Mouse (Mus musculus) CH12.LX (cell line): Measurements from ENCODE around the gene Slc24a5. TPM values are rescaled to one million over a fixed set of nuclear protein-coding genes. Genes with fewer than 3 reads are reported as not detected.

Source experiments
- DNase-seq: peaks from one replicate; pipeline ENCODE4 v3.0.0-alpha.2; 2013; ENCODE audit errors: extremely low read depth
- H3K27ac ChIP-seq: 2 replicates; pipeline ENCODE4 v1.5.1; 2012; ENCODE audit warnings: low read depth, mild to moderate bottlenecking, control low read depth, moderate library complexity; ENCODE audit not compliant: insufficient read depth
- H3K27me3 ChIP-seq: replicated peaks from 2 replicates; pipeline ENCODE3; 2012; ENCODE audit warnings: inconsistent platforms
- H3K36me3 ChIP-seq, 2 experiments: replicated peaks in 1 of 2; 2 replicates each; pipeline versions ENCODE3 to v1.6.1; 2012; ENCODE audit warnings: inconsistent platforms in 1 of 2, low read length in 1 of 2, mild to moderate bottlenecking in 1 of 2, mixed read lengths in 1 of 2, moderate library complexity in 1 of 2; ENCODE audit not compliant: control insufficient read depth in 1 of 2, insufficient read depth in 1 of 2
- H3K4me1 ChIP-seq, 2 experiments: 2 replicates each; pipeline ENCODE4 v1.6.1; 2012; ENCODE audit warnings: inconsistent platforms in 1 of 2, moderate library complexity in 1 of 2; ENCODE audit not compliant: insufficient read depth in 2 of 2, control insufficient read depth in 1 of 2
- H3K4me2 ChIP-seq: 2 replicates; pipeline ENCODE4 v1.6.1; 2012; ENCODE audit warnings: low read depth, mild to moderate bottlenecking, control low read depth; ENCODE audit not compliant: poor library complexity, insufficient read depth, severe bottlenecking
- H3K4me3 ChIP-seq, 3 experiments: fragments of 150-350 bp in 1 of 3; sonication (generic) in 1 of 3; replicated peaks in 1 of 3; 2 replicates each; pipeline versions ENCODE3 to v1.5.1; 2011 to 2012; ENCODE audit warnings: low read depth in 2 of 3, low read length in 2 of 3, mild to moderate bottlenecking in 2 of 3, moderate library complexity in 2 of 3, control low read depth in 1 of 3, improper control_type of control experiment in 1 of 3, inconsistent platforms in 1 of 3, mixed read lengths in 1 of 3; ENCODE audit not compliant: poor library complexity in 1 of 3
- H3K79me2 ChIP-seq: replicated peaks from 2 replicates; pipeline ENCODE4 v1.6.1; 2012; ENCODE audit warnings: mild to moderate bottlenecking, moderate library complexity; ENCODE audit not compliant: control insufficient read depth, poor library complexity, insufficient read depth, severe bottlenecking; ENCODE audit errors: extremely low read depth
- H3K9ac ChIP-seq: 2 replicates; pipeline ENCODE4 v1.6.1; 2012; ENCODE audit warnings: low read depth, mild to moderate bottlenecking, control low read depth, moderate library complexity; ENCODE audit not compliant: insufficient read depth
- H3K9me3 ChIP-seq: replicated peaks from 2 replicates; pipeline ENCODE3; 2012; ENCODE audit warnings: low read length, inconsistent platforms, mixed read lengths
- BHLHE40 ChIP-seq: IDR thresholded peaks from 2 replicates; pipeline ENCODE4 v1.6.1; 2011; ENCODE audit warnings: mild to moderate bottlenecking, low read depth, low read length, improper control_type of control experiment
- CHD1 ChIP-seq: IDR thresholded peaks from 2 replicates; pipeline ENCODE4 v1.6.1; 2012; ENCODE audit warnings: low read depth, low read length, improper control_type of control experiment, inconsistent platforms
- CHD2 ChIP-seq: IDR thresholded peaks from 2 replicates; pipeline ENCODE4 v1.6.1; 2011; ENCODE audit warnings: low read length, improper control_type of control experiment
- E2F4 ChIP-seq: IDR thresholded peaks from 2 replicates; pipeline ENCODE4 v1.6.1; 2011; ENCODE audit warnings: low read depth, low read length, improper control_type of control experiment; ENCODE audit not compliant: insufficient replicate concordance
- EP300 ChIP-seq: IDR thresholded peaks from 2 replicates; pipeline ENCODE4 v1.6.1; 2011; ENCODE audit warnings: low read length, improper control_type of control experiment
- ETS1 ChIP-seq: conservative IDR thresholded peaks from 2 replicates; pipeline ENCODE4 v1.6.1; 2012; ENCODE audit warnings: low read depth, mild to moderate bottlenecking, inconsistent platforms, low read length, improper control_type of control experiment, moderate library complexity
- JUN ChIP-seq: IDR thresholded peaks from 2 replicates; pipeline ENCODE4 v1.6.1; 2011; ENCODE audit warnings: low read depth, mild to moderate bottlenecking, low read length, improper control_type of control experiment, moderate library complexity; ENCODE audit not compliant: insufficient read depth
- PAX5 ChIP-seq: IDR thresholded peaks from 2 replicates; pipeline ENCODE4 v1.6.1; 2012; ENCODE audit warnings: low read length, inconsistent platforms, mixed read lengths
- POLR2AphosphoS2 ChIP-seq: IDR thresholded peaks from 2 replicates; pipeline ENCODE4 v1.6.1; 2011; ENCODE audit warnings: low read depth, low read length, improper control_type of control experiment
- RCOR1 ChIP-seq: conservative IDR thresholded peaks from 2 replicates; pipeline ENCODE4 v1.6.1; 2012; ENCODE audit warnings: low read depth, mild to moderate bottlenecking, inconsistent platforms, low read length, improper control_type of control experiment
- TCF12 ChIP-seq: IDR thresholded peaks from 2 replicates; pipeline ENCODE4 v1.6.1; 2014; ENCODE audit warnings: low read depth, mild to moderate bottlenecking, inconsistent platforms, low read length, improper control_type of control experiment
- USF1 ChIP-seq: IDR thresholded peaks from 2 replicates; pipeline ENCODE4 v1.6.1; 2014; ENCODE audit warnings: low read depth, mild to moderate bottlenecking, inconsistent platforms, low read length, improper control_type of control experiment
- ZC3H11A ChIP-seq: IDR thresholded peaks from 2 replicates; pipeline ENCODE4 v1.6.1; 2012; ENCODE audit warnings: low read depth, mild to moderate bottlenecking, inconsistent platforms, low read length, improper control_type of control experiment
- dilution Hi-C: fragments of 300-500 bp; cut with MboI; formaldehyde crosslinking; loops from 2 replicates; pipeline ENCODE4 v1.14.3; 2020; ENCODE audit warnings: low sequenced_read_pairs; ENCODE audit not compliant: extremely low pct_unique_long_range_greater_than_20kb, extremely low pct_ligation_motif_present
- in situ Hi-C: fragments of 300-500 bp; cut with MboI; formaldehyde crosslinking; loops from 3 replicates; pipeline ENCODE4 v1.14.3; 2019; ENCODE audit warnings: low sequenced_read_pairs, low pct_ligation_motif_present, low pct_unique_long_range_greater_than_20kb, mixed read lengths
- polyA plus RNA-seq: library from polyadenylated mRNA; unstranded; fragments of >175 nt; gene quantifications from 2 replicates; pipeline ENCODE4 v1.2.1, GENCODE M21; 2012; ENCODE audit warnings: low read depth; ENCODE audit not compliant: insufficient read length
- total RNA-seq, 2 experiments: library from RNA; depleted of rRNA; stranded (reverse); fragments of 300-350 nt in 1 of 2; fragments of >200 nt in 1 of 2; gene quantifications; 2 replicates each; pipeline ENCODE4 v1.2.3; 2012 to 2014

Gene Slc24a5
- total and polyA plus RNA-seq, 3 experiments, result not detected

DNA sequence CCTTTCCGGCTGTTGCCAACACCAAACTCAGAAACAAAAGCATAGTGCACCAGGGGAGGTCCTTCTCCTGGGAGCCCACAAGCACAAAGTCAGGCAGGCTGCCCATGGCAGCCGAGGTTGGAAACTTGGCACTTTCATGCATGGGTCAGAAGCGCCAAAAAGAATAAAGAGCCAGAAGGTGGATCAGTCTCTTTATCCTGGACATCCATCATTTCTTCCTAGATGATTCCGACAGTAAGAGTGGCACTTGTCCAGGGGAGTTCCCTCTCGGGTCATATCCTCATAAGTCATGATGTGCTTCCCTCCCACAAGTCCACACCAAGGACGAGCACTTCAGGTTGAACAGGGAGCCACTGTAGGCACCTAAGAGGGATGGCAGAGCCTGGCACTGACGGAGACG, 36.8 kb upstream of the Slc24a5 start:
- Histone ChIP-seq H3K4me2 (no peak overlapping the region), H3K27me3 (no peaks in the 10 kb centered on the region), H3K36me3 (no peaks in the 10 kb centered on the region), H3K4me1 (no peaks in the 10 kb centered on the region), H3K4me3 (no peak overlapping the region), H3K27ac (no peak overlapping the region), H3K79me2 (no peaks in the 10 kb centered on the region), H3K9me3 (peaks cover 70% of the 10 kb centered on the region), H3K9ac (no peak overlapping the region)
- TF ChIP-seq CHD2 (no peak), ZC3H11A (no peak), USF1 (no peak), EP300 (no peak), E2F4 (no peak), BHLHE40 (no peak), TCF12 (no peak), JUN (no peak), ETS1 (no peak), PAX5 (no peak), RCOR1 (no peak), CHD1 (no peak), POLR2AphosphoS2 (no peak)
- DNase-seq, result no peak
- in situ Hi-C loops (no loop called here), dilution Hi-C loops (no loop called here)

DNA sequence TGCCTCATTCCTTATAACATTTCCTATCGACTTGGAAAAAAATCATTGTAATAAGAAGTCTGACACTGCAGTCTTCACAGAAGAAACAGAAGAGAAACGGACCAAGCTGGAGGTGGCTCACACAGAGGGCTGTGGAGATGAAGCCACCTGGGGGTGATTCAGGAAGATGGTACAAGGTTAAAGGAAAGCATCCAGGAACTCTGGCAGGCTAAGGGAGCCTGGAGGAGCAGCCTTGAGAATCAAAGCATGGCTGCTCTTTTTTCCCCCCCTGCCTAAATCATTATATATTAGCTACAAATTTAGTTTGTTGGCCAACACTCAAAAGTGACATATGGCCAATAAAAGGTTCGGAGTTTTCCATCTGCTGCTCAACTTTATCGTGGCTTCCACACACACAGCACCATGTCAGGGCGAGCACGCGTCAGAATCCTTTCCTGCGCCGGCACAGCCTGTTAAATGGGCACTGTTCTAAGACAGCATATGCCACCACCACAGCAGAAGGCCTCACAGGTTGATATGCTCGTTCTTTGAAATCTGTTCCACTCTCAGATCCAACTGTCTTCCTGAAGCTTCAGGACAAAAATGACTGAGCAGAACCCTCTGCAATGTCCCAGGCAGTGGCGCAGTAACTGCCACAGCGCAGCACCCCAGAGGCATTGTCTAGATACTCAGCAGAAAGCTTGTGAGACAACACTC, 36.2 kb upstream of the Slc24a5 start:
- H3K4me2 ChIP-seq, result no peak overlapping the region
- DNase-seq, result no peak
- dilution Hi-C loops, result no loop called here
- H3K4me3 ChIP-seq, result no peak overlapping the region
- H3K9ac ChIP-seq, result no peak overlapping the region
- peaks cover 72% of the 10 kb centered on the region for H3K9me3 ChIP-seq
- no peaks in the 10 kb centered on the region for H3K36me3 ChIP-seq
- no peaks in the 10 kb centered on the region for H3K79me2 ChIP-seq
- H3K27me3 ChIP-seq, result no peaks in the 10 kb centered on the region
- no peaks in the 10 kb centered on the region for H3K4me1 ChIP-seq
- no peak overlapping the region for H3K27ac ChIP-seq
- in situ Hi-C loops, result no loop called here
- TF ChIP-seq EP300, result no peak
